Mouse (Mus musculus): Measurements from ENCODE around the gene Nr2f2.

DNA sequence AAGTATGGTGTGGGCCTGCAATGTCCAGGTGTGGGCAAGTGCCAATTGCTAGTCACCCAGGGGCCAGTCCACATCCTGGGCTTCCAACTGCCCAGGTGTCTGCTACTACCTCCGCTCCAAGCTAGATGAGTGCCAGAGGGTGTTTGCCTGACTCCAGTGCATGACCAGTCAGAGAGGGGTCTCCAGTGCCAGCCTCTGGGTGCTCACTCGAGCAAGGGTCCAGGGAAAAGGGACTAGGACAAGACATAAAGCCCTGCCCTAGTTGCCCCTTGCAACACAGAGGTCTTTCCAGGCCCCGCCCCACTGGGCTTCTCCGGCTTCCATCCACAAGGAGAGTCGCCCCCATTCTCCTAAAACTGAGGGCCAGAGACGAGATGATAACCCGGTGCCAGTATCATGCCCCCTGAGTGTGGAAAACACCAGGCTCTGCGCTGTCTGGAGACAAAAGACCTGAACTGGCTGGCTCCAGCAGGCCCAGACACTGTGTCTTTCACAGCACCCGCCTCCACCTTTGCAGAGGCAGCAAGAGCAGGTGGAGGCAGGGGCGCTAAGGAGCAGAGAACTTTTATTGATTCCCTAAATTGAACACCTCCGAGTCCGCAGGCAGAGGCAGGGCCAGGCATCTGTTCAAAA, 26.4 kb downstream of the Nr2f2 start:
- TF ChIP-seq CTCF (IDR thresholded peaks at IDR 0.05; ENCODE audit: low read depth, low read length) (no peak), POLR2A (IDR thresholded peaks at IDR 0.05; ENCODE audit: insufficient read depth, low read length) (no peak), EP300 (IDR thresholded peaks at IDR 0.05; ENCODE audit: insufficient read depth, low read depth, low read length) (no peak)
